Mouse (Mus musculus) midbrain, postnatal 0 days (tissue): Measurements from ENCODE around the gene Slc7a5. TPM values are rescaled to one million over a fixed set of nuclear protein-coding genes. Genes with fewer than 3 reads are reported as not detected.
A peak's percentile ranks its signal among the peaks of the same experiment; 100 is the strongest.

Experiments used
- ATAC-seq: fragments of 200-750 bp; cut with Nextera tagmentation; 2 replicates; pipeline ENCODE4 v1.8.0; 2017; ENCODE audit warnings: moderate number of reproducible peaks, mild to moderate bottlenecking, moderate TSS enrichment, moderate library complexity; ENCODE audit not compliant: low FRiP score
- DNase-seq: peaks from one replicate; pipeline ENCODE4 v3.0.0-alpha.2; 2015; ENCODE audit warnings: low spot score
- H3K27ac ChIP-seq: fragments of 300-500 bp; sonication (generic); 2 replicates; pipeline ENCODE4 v1.5.1; 2014; ENCODE audit warnings: low read depth, mild to moderate bottlenecking, low read length, mixed read lengths
- H3K27me3 ChIP-seq: fragments of 300-500 bp; sonication (generic); 2 replicates; pipeline ENCODE4 v1.6.1; 2014; ENCODE audit warnings: low read length, control low read depth, mixed read lengths; ENCODE audit not compliant: insufficient read depth
- H3K36me3 ChIP-seq: fragments of 300-500 bp; sonication (generic); 2 replicates; pipeline ENCODE4 v1.6.1; 2014; ENCODE audit warnings: low read length, control low read depth, mixed read lengths; ENCODE audit not compliant: insufficient read depth
- H3K4me1 ChIP-seq: fragments of 300-500 bp; sonication (generic); 2 replicates; pipeline ENCODE4 v1.6.1; 2014; ENCODE audit warnings: mild to moderate bottlenecking, control low read depth, antibody characterized with exemption, low read length, mixed read lengths; ENCODE audit not compliant: insufficient read depth
- H3K4me2 ChIP-seq: fragments of 300-500 bp; sonication (generic); 2 replicates; pipeline ENCODE4 v1.6.1; 2014; ENCODE audit warnings: low read depth, mild to moderate bottlenecking, low read length, mixed read lengths; ENCODE audit not compliant: poor library complexity, severe bottlenecking
- H3K4me3 ChIP-seq: fragments of 300-500 bp; sonication (generic); 2 replicates; pipeline ENCODE4 v1.5.1; 2014; ENCODE audit warnings: low read depth, mild to moderate bottlenecking, low read length, moderate library complexity
- H3K9ac ChIP-seq: fragments of 300-500 bp; sonication (generic); replicated peaks from 2 replicates; pipeline ENCODE4 v1.6.1; 2014; ENCODE audit warnings: mild to moderate bottlenecking, low read length, moderate library complexity, mixed read lengths; ENCODE audit not compliant: poor library complexity, severe bottlenecking
- H3K9me3 ChIP-seq: fragments of 300-500 bp; sonication (generic); 2 replicates; pipeline ENCODE4 v1.6.1; 2016; ENCODE audit warnings: low read length, control low read depth
- CTCF ChIP-seq: IDR thresholded peaks from 2 replicates; pipeline ENCODE4 v1.5.1; 2016; ENCODE audit warnings: antibody characterized with exemption, mild to moderate bottlenecking
- WGBS: fragments of 180-500 bp; shearing (Covaris S2); extraction: QIAGEN DNeasy Blood & Tissue Kit; methylation state at CpG from one replicate; pipeline ENCODE4 v1.1.7; 2014; 5-methylcytosine and 5-hydroxymethylcytosine counted together
- polyA plus RNA-seq: library from polyadenylated mRNA; unstranded; fragments of >200 nt; fragmentation: Nextera tagmentation; extraction: Ambion mirVana; gene quantifications from 2 replicates; pipeline ENCODE4 v1.2.1, GENCODE M21; 2015
- total RNA-seq: library from RNA; depleted of rRNA; stranded (reverse); fragments of >200 nt; gene quantifications from 2 replicates; pipeline ENCODE4 v1.2.3, GENCODE M21; 2014

Slc7a5 gene
- total and polyA plus RNA-seq, 2 experiments from 2014 or later, result 64.5 to 115 TPM

- no peak for ATAC-seq
- H3K4me1 ChIP-seq, result peaks cover 6% of the 10 kb centered on the region; the same call in 1 of the 2 replicates
- H3K9me3 ChIP-seq, result no peaks in the 10 kb centered on the region
- WGBS, result 78% methylated on average over 2 of the region's 2 CpGs
- H3K27me3 ChIP-seq, result no peaks in the 10 kb centered on the region
- no peak overlapping the region for H3K9ac ChIP-seq
- no peak overlapping the region for H3K4me2 ChIP-seq
- H3K36me3 ChIP-seq, result no peaks in the 10 kb centered on the region
- DNase-seq, result no peak
- no peak overlapping the region for H3K4me3 ChIP-seq
- no peak overlapping the region for H3K27ac ChIP-seq
- no peak for TF ChIP-seq CTCF
These were observed 53.9 kb downstream of the Slc7a5 start for GRCm38 (mm10) chr8:121853586-121853985.

GRCm38 (mm10) chr8:121852464-121852863, 55.0 kb downstream of the Slc7a5 start:
- no peak overlapping the region for H3K4me2 ChIP-seq
- no peaks in the 10 kb centered on the region for H3K9me3 ChIP-seq
- ATAC-seq, result no peak
- H3K27me3 ChIP-seq, result no peaks in the 10 kb centered on the region
- no peak for DNase-seq
- no peak overlapping the region for H3K27ac ChIP-seq
- H3K4me3 ChIP-seq, result no peak overlapping the region
- no peak overlapping the region for H3K9ac ChIP-seq
- H3K4me1 ChIP-seq, result peaks cover 6% of the 10 kb centered on the region; the same call in 1 of the 2 replicates
- no peaks in the 10 kb centered on the region for H3K36me3 ChIP-seq
- 65% methylated on average over 7 of the region's 7 CpGs for WGBS
- TF ChIP-seq CTCF, result no peak

GRCm38 (mm10) chr8:121851716-121852115, 55.8 kb downstream of the Slc7a5 start:
- Histone ChIP-seq H3K4me1 (peaks cover 6% of the 10 kb centered on the region; the same call in 1 of the 2 replicates), H3K27me3 (no peaks in the 10 kb centered on the region), H3K4me2 (no peak overlapping the region; the same call in 1 of the 2 replicates), H3K4me3 (no peak overlapping the region), H3K27ac (peak overlapping the region; percentile 68), H3K36me3 (no peaks in the 10 kb centered on the region), H3K9me3 (no peaks in the 10 kb centered on the region), H3K9ac (peak overlapping the region; percentile 44; the same call in 1 of the 2 replicates)
- ATAC-seq (no peak), DNase-seq (no peak)
- no peak for TF ChIP-seq CTCF
- 35% methylated on average over 7 of the region's 7 CpGs for WGBS

- Histone ChIP-seq H3K9ac (peak overlapping the region; percentile 44), H3K27ac (peak overlapping the region; percentile 68), H3K9me3 (no peaks in the 10 kb centered on the region), H3K27me3 (no peaks in the 10 kb centered on the region), H3K36me3 (no peaks in the 10 kb centered on the region), H3K4me3 (peak overlapping the region; percentile 18; the same call in 1 of the 2 replicates), H3K4me1 (peaks cover 6% of the 10 kb centered on the region; the same call in 1 of the 2 replicates), H3K4me2 (peak overlapping the region; percentile 37)
- peak; percentile 76 for ATAC-seq
- peak; percentile 98 for DNase-seq
- whole genome bisulfite sequencing, result 3% methylated on average over 24 of the region's 24 CpGs
- peak; percentile 100 for TF ChIP-seq CTCF
These were observed 56.5 kb downstream of the Slc7a5 start for GRCm38 (mm10) chr8:121850821-121851470.

GRCm38 (mm10) chr8:121850436-121850820, 57.1 kb downstream of the Slc7a5 start:
- no peak overlapping the region for H3K4me3 ChIP-seq
- H3K27ac ChIP-seq, result no peak overlapping the region
- peak overlapping the region; percentile 37 for H3K4me2 ChIP-seq
- no peaks in the 10 kb centered on the region for H3K27me3 ChIP-seq
- no peaks in the 10 kb centered on the region for H3K36me3 ChIP-seq
- DNase-seq, result no peak
- 39% methylated on average over 12 of the region's 12 CpGs for WGBS
- no peak for ATAC-seq
- peaks cover 6% of the 10 kb centered on the region; the same call in 1 of the 2 replicates for H3K4me1 ChIP-seq
- no peaks in the 10 kb centered on the region for H3K9me3 ChIP-seq
- no peak overlapping the region for H3K9ac ChIP-seq
- TF ChIP-seq CTCF, result no peak

- Histone ChIP-seq H3K4me3 (no peak overlapping the region), H3K27ac (no peak overlapping the region), H3K4me2 (no peak overlapping the region), H3K4me1 (peaks cover 6% of the 10 kb centered on the region; the same call in 1 of the 2 replicates), H3K9me3 (no peaks in the 10 kb centered on the region), H3K36me3 (no peaks in the 10 kb centered on the region), H3K9ac (no peak overlapping the region), H3K27me3 (no peaks in the 10 kb centered on the region)
- DNase-seq (peak; percentile 84), ATAC-seq (no peak)
- 14% methylated on average over 6 of the region's 6 CpGs for WGBS
- peak; percentile 93 for TF ChIP-seq CTCF
These were observed 57.5 kb downstream of the Slc7a5 start for GRCm38 (mm10) chr8:121850018-121850417.
